Mouse (Mus musculus) liver, embryonic 11.5 days (tissue): Measurements from ENCODE around the gene Ovol2. TPM values are rescaled to one million over a fixed set of nuclear protein-coding genes. Genes with fewer than 3 reads are reported as not detected.
A peak's percentile ranks its signal among the peaks of the same experiment; 100 is the strongest.

Experiments used
- ATAC-seq: fragments of 200-750 bp; cut with Nextera tagmentation; replicated peaks from 2 replicates; pipeline ENCODE4 v1.8.0; 2017; ENCODE audit warnings: moderate number of reproducible peaks, mild to moderate bottlenecking, moderate TSS enrichment, moderate library complexity; ENCODE audit not compliant: low FRiP score
- DNase-seq: peaks from one replicate; pipeline ENCODE4 v3.0.0-alpha.2; 2017; ENCODE audit warnings: low spot score
- H3K27ac ChIP-seq: fragments of 300-500 bp; sonication (generic); 2 replicates; pipeline ENCODE4 v1.5.1; 2014; ENCODE audit warnings: mild to moderate bottlenecking, low read depth, low read length, control low read depth
- H3K27me3 ChIP-seq: fragments of 300-500 bp; sonication (generic); replicated peaks from 2 replicates; pipeline ENCODE4 v1.6.1; 2014; ENCODE audit warnings: low read length, mixed read lengths; ENCODE audit not compliant: control insufficient read depth, insufficient read depth
- H3K36me3 ChIP-seq: fragments of 300-500 bp; sonication (generic); 2 replicates; pipeline ENCODE4 v1.6.1; 2014; ENCODE audit warnings: mild to moderate bottlenecking, low read length, moderate library complexity, mixed read lengths; ENCODE audit not compliant: control insufficient read depth, insufficient read depth
- H3K4me1 ChIP-seq: fragments of 300-500 bp; sonication (generic); replicated peaks from 2 replicates; pipeline ENCODE4 v1.6.1; 2014; ENCODE audit warnings: low read length, mixed read lengths; ENCODE audit not compliant: control insufficient read depth, insufficient read depth
- H3K4me2 ChIP-seq: fragments of 300-500 bp; sonication (generic); 2 replicates; pipeline ENCODE4 v1.6.1; 2014; ENCODE audit warnings: mild to moderate bottlenecking, control low read depth, moderate library complexity
- H3K4me3 ChIP-seq: fragments of 300-500 bp; sonication (generic); 2 replicates; pipeline ENCODE4 v1.5.1; 2014; ENCODE audit warnings: low read depth, low read length, control low read depth
- H3K9ac ChIP-seq: fragments of 300-500 bp; sonication (generic); 2 replicates; pipeline ENCODE4 v1.6.1; 2014; ENCODE audit warnings: low read depth, low read length, control low read depth
- H3K9me3 ChIP-seq: fragments of 300-500 bp; sonication (generic); 2 replicates; pipeline ENCODE4 v1.6.1; 2016; ENCODE audit warnings: low read length, inconsistent platforms, mixed read lengths; ENCODE audit not compliant: control insufficient read depth
- WGBS: fragments of 180-500 bp; shearing (Covaris S2); extraction: QIAGEN DNeasy Blood & Tissue Kit; methylation state at CpG from one replicate; pipeline ENCODE4 v1.1.7; 2014; 5-methylcytosine and 5-hydroxymethylcytosine counted together
- polyA plus RNA-seq: library from polyadenylated mRNA; unstranded; fragments of >200 nt; fragmentation: Nextera tagmentation; extraction: Ambion mirVana; gene quantifications from 2 replicates; pipeline ENCODE4 v1.2.1, GENCODE M21; 2014

The Ovol2 gene
- polyA plus RNA-seq, 1 experiment from 2014 or later, result 0.14 TPM

- Histone ChIP-seq H3K9me3 (no peaks in the 10 kb centered on the region), H3K36me3 (no peaks in the 10 kb centered on the region), H3K9ac (no peak overlapping the region; the same call in 1 of the 2 replicates), H3K27ac (no peak overlapping the region), H3K27me3 (peaks cover 66% of the 10 kb centered on the region), H3K4me3 (peak overlapping the region; percentile 53), H3K4me2 (peak overlapping the region; percentile 63), H3K4me1 (peaks cover 11% of the 10 kb centered on the region; the same call in 1 of the 2 replicates)
- ATAC-seq (no peak; the same call in 1 of the 2 replicates), DNase-seq (no peak)
- under 1% methylated on average over 50 of the region's 50 CpGs for WGBS
These were observed 980 bp downstream of the Ovol2 start for GRCm38 (mm10) chr2:144330960-144331371.

- Histone ChIP-seq H3K4me2 (peak overlapping the region; percentile 63), H3K4me3 (peak overlapping the region; percentile 53), H3K27me3 (peaks cover 66% of the 10 kb centered on the region), H3K36me3 (no peaks in the 10 kb centered on the region), H3K9me3 (no peaks in the 10 kb centered on the region), H3K9ac (no peak overlapping the region; the same call in 1 of the 2 replicates), H3K4me1 (peaks cover 11% of the 10 kb centered on the region; the same call in 1 of the 2 replicates), H3K27ac (no peak overlapping the region)
- 1% methylated on average over 41 of the region's 41 CpGs for WGBS
- DNase-seq (peak; percentile 43), ATAC-seq (no peak)
These were observed 1.5 kb downstream of the Ovol2 start for GRCm38 (mm10) chr2:144330352-144330959.

- peaks cover 66% of the 10 kb centered on the region for H3K27me3 ChIP-seq
- no peak overlapping the region for H3K9ac ChIP-seq
- H3K4me2 ChIP-seq, result peak overlapping the region; percentile 63
- H3K4me3 ChIP-seq, result peak overlapping the region; percentile 53; the same call in 1 of the 2 replicates
- 7% methylated on average over 10 of the region's 10 CpGs for WGBS
- no peak for ATAC-seq
- H3K9me3 ChIP-seq, result no peaks in the 10 kb centered on the region
- peaks cover 11% of the 10 kb centered on the region; the same call in 1 of the 2 replicates for H3K4me1 ChIP-seq
- no peaks in the 10 kb centered on the region for H3K36me3 ChIP-seq
- no peak overlapping the region for H3K27ac ChIP-seq
- DNase-seq, result no peak
These were observed 2.0 kb downstream of the Ovol2 start for GRCm38 (mm10) chr2:144329937-144330336.

- no peak overlapping the region for H3K27ac ChIP-seq
- H3K9me3 ChIP-seq, result no peaks in the 10 kb centered on the region
- ATAC-seq (no peak), DNase-seq (no peak)
- peaks cover 11% of the 10 kb centered on the region; the same call in 1 of the 2 replicates for H3K4me1 ChIP-seq
- H3K4me3 ChIP-seq, result no peak overlapping the region
- WGBS, result 7% methylated on average over 8 of the region's 10 CpGs
- no peak overlapping the region for H3K9ac ChIP-seq
- peak overlapping the region; percentile 63 for H3K4me2 ChIP-seq
- peaks cover 61% of the 10 kb centered on the region for H3K27me3 ChIP-seq
- H3K36me3 ChIP-seq, result no peaks in the 10 kb centered on the region
These were observed 2.5 kb downstream of the Ovol2 start for GRCm38 (mm10) chr2:144329451-144329850.

GRCm38 (mm10) chr2:144324218-144324617, 7.7 kb downstream of the Ovol2 start:
- 63% methylated on average over 3 of the region's 3 CpGs for WGBS
- peaks cover 9% of the 10 kb centered on the region for H3K27me3 ChIP-seq
- H3K4me2 ChIP-seq, result no peak overlapping the region
- no peaks in the 10 kb centered on the region for H3K4me1 ChIP-seq
- ATAC-seq (no peak), DNase-seq (no peak)
- no peaks in the 10 kb centered on the region for H3K36me3 ChIP-seq
- no peak overlapping the region for H3K4me3 ChIP-seq
- H3K27ac ChIP-seq, result no peak overlapping the region
- no peaks in the 10 kb centered on the region for H3K9me3 ChIP-seq
- no peak overlapping the region for H3K9ac ChIP-seq

GRCm38 (mm10) chr2:144311372-144311771, 20.6 kb downstream of the Ovol2 start:
- Histone ChIP-seq H3K9me3 (no peaks in the 10 kb centered on the region), H3K27me3 (no peaks in the 10 kb centered on the region), H3K4me2 (no peak overlapping the region), H3K4me3 (no peak overlapping the region), H3K27ac (no peak overlapping the region), H3K4me1 (no peaks in the 10 kb centered on the region), H3K9ac (no peak overlapping the region), H3K36me3 (no peaks in the 10 kb centered on the region)
- ATAC-seq (no peak), DNase-seq (no peak)
- WGBS, result 82% methylated on average over 2 of the region's 2 CpGs

GRCm38 (mm10) chr2:144310273-144310672, 21.7 kb downstream of the Ovol2 start:
- Histone ChIP-seq H3K27ac (no peak overlapping the region), H3K9ac (no peak overlapping the region), H3K9me3 (no peaks in the 10 kb centered on the region), H3K27me3 (no peaks in the 10 kb centered on the region), H3K4me3 (no peak overlapping the region), H3K36me3 (no peaks in the 10 kb centered on the region), H3K4me1 (no peaks in the 10 kb centered on the region), H3K4me2 (no peak overlapping the region)
- 46% methylated on average over 5 of the region's 5 CpGs for WGBS
- no peak for ATAC-seq
- no peak for DNase-seq

GRCm38 (mm10) chr2:144308561-144308960, 23.4 kb downstream of the Ovol2 start:
- no peak overlapping the region for H3K27ac ChIP-seq
- H3K4me3 ChIP-seq, result no peak overlapping the region
- peak overlapping the region; percentile 21; the same call in 1 of the 2 replicates for H3K4me2 ChIP-seq
- H3K36me3 ChIP-seq, result no peaks in the 10 kb centered on the region
- DNase-seq, result no peak
- H3K4me1 ChIP-seq, result no peaks in the 10 kb centered on the region
- peak; percentile 43; the same call in 1 of the 2 replicates for ATAC-seq
- no peaks in the 10 kb centered on the region for H3K27me3 ChIP-seq
- 34% methylated on average over 8 of the region's 8 CpGs for WGBS
- H3K9me3 ChIP-seq, result no peaks in the 10 kb centered on the region
- H3K9ac ChIP-seq, result no peak overlapping the region

- Histone ChIP-seq H3K36me3 (no peaks in the 10 kb centered on the region), H3K4me1 (no peaks in the 10 kb centered on the region), H3K4me2 (no peak overlapping the region), H3K4me3 (no peak overlapping the region), H3K9me3 (no peaks in the 10 kb centered on the region), H3K27ac (no peak overlapping the region), H3K9ac (no peak overlapping the region), H3K27me3 (no peaks in the 10 kb centered on the region)
- ATAC-seq (no peak), DNase-seq (no peak)
- WGBS, result 68% methylated on average over 18 of the region's 18 CpGs
These were observed 26.1 kb downstream of the Ovol2 start for GRCm38 (mm10) chr2:144305721-144306294.
